Mouse (Mus musculus) left cerebral cortex, postnatal 10 days (tissue): ENCODE data around the gene Cx3cr1. TPM values are rescaled to one million over a fixed set of nuclear protein-coding genes. Genes with fewer than 3 reads are reported as not detected.

ENCODE experiments used
- DNase-seq, 2 experiments: peaks; one replicate each; pipeline ENCODE4 v3.0.0; 2021 to 2022; ENCODE audit warnings: low spot score in 2 of 2, mixed read lengths in 1 of 2; ENCODE audit errors: extremely low spot score in 1 of 2
- intact Hi-C: fragments of 180-260 bp; cut with DNase I; formaldehyde crosslinking; loops from one replicate; pipeline ENCODE4 v1.15.1; 2025
- total RNA-seq, 2 experiments: library from RNA; stranded (reverse); gene quantifications; 2 replicates each; pipeline ENCODE4 v1.2.3; 2021

The Cx3cr1 gene
- total RNA-seq, 2 experiments from 2014 or later: 31.9 to 33.5 TPM

DNA sequence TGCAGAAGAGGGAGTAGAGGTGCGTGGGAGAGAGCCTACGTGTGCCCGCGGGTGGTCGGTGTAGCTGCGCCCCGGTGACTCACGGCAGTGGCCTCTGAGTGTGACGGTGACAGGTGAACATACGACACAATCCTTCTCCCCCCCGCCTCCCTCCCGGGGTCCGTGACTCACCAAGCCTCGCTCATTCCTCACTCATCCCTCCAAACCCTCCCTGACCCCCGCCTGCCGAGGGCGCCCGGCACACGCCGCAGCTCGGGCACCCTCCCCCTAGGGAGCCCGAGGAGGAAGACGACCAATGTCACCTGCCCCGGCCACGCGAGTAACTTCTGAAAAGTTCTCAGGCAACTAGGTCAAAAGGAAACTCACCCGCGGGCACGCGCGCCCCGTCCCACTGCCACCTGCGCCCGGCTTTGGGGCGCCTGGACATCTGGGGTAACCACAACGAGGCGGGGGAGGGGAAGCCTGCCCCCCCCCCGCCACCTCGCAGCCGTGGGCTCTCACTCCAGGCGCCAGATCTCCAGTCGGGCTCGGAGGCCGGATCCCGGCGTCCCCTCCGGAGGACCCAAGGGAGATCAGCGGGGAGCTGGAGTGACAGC, 86.6 kb downstream of the Cx3cr1 start:
- intact Hi-C loops: loop anchor here (2.0 to 5.0 kb wide), 2 partner anchors 28 to 46 kb away; partner anchors contain the start of genes Gorasp1 and Ttc21a
- DNase-seq: peak in 1 of 2 experiments; percentile 64

DNA sequence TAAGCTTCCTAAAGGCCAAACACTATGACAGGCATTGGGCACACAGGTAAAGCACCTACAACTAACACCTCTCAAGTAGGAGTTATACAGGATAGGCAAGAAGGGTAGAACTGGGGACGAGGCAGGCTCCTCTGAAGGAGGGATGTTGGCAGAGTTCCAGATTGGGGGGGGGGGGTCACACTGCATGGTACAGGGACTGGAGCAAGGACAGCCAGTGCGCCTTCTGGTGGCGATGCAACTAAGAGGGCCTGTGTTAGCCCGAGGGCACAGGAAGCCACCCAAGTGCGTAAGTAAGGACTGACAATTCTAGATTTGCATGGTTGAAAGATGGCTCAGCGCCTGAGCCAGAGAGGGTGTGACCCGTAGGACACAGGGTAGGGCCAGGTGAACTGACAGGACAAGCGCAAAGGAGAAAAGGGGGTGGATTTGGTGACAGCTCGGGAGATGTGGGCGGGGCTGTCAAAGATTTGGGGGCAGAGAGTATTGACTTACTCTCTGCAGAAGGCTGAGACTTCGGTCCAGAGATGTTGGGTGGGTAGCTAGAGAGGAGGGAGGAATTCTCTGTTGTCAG, 87.4 kb downstream of the Cx3cr1 start:
- intact Hi-C loops: loop anchor here (2.0 to 5.0 kb wide), 2 partner anchors 28 to 45 kb away; partner anchors contain the start of genes Gorasp1 and Ttc21a
- peak in 1 of 2 experiments; percentile 82 for DNase-seq

DNA sequence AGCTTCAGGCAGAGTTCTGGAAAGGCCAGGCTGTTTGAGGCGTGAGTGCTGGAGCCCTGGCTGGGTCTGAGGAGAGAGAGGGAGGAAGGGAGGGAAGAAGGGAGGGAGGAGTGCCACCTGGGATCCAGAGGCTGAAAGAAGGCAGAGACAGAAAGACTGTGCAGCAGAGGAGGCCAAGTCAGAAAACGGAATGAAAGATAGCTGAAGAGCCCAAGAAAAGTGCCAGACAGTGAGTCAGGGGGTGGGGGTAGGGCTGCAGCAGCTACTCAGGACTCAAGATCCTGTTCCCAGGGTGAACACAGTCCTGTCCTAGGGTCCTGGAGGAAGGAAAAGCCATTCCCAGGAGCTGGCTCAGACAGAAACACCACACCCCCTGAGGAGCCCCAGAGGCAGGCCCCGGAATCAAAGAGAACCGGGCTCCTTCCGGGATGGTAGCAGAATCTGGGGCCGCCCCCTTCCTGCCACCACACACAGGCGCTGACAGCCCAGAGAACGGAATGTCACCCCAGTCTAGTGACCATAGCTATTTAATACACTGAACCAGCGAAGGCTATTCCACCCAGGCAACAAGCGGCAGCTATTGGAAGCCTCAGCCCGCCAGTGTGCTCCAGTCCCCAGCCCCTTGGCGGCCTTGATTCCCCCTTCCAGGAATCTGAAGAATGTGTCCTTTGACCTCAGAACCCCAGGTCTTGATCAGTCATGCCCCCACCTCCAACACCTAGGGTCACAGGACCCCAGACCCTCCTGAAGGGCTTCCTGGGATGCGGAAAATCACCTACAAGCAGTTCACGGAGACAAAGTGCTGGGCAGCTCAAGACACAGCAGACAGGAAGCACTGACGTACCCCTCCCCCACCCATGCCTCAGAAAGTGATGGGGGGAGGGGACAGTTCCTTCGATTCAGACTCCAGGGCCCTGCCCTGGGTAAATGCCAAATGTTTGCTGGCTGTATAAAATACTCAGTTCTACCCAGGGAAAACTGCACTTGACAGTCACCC, 88.2 kb downstream of the Cx3cr1 start:
- intact Hi-C loops: loop anchor here (2.0 to 5.0 kb wide), 2 partner anchors 29 to 44 kb away; partner anchors contain the start of genes Gorasp1 and Ttc21a
- peak in 1 of 2 experiments; percentile 89 for DNase-seq

- DNase-seq: peak in 1 of 2 experiments; percentile 51
- intact Hi-C loops: loop anchor here (5.0 kb wide), 1 partner anchor 43 kb away; the partner anchor contains the start of genes Gorasp1 and Ttc21a
Measured at GRCm38 (mm10) chr9:119980770-119981182, 88.9 kb downstream of the Cx3cr1 start.

DNA sequence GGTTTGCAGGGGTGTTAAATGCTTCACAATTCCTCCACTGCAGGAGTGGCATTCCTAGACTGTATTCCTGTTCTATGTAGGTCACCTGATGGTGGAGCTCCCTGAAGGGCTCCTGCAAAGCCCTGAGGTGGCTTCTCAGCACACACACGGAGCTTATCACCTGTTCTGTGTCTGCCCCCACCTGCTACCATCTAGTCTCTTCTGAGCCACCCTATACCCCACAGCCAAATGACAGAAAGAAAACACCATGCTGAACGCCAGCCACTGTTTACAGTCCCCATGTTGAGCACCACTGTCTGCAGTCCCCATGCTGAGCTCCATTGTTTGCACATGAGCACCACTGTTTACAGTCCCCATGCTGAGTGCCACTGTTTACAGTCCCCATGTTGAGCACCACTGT, 89.9 kb downstream of the Cx3cr1 start:
- no peak for DNase-seq
- intact Hi-C loops: loop anchor here (5.0 kb wide), 1 partner anchor 42 kb away; the partner anchor contains the start of genes Gorasp1 and Ttc21a

GRCm38 (mm10) chr9:119978811-119979441, 90.8 kb downstream of the Cx3cr1 start:
- intact Hi-C loops: no loop called here
- DNase-seq: peak in 1 of 2 experiments; percentile 39

DNA sequence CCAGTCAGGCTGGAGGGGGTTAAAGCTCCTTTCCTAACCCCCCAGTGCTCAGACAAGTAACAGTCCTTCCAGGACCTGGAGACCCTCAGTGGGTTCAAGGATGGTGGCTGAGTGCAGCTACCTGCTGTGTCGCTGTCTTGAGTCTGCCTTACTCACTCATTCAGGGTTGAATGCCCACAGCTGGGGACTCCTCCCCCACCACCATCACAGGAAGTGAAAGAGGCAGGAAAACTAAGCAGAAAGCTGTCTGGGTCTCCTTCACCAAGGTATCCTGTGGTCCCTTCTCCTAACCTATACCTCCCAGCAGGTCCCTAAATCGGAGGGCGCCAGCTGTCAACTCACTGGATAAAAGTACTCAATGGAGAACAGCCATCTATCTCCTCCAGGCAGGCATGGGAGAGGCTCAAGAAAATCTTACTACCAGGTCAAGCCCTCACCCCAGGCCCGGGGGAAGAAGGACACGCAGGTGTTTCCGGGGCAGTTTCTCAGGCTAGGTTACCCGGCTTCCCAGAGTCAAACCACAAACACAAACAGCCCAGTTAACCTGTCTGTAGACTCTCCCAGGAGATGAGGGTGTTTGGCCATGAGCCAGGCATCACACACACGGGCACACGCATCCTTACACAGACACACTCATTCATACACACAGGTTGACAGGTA, 91.4 kb downstream of the Cx3cr1 start:
- DNase-seq: no peak
- intact Hi-C loops: no loop called here

DNA sequence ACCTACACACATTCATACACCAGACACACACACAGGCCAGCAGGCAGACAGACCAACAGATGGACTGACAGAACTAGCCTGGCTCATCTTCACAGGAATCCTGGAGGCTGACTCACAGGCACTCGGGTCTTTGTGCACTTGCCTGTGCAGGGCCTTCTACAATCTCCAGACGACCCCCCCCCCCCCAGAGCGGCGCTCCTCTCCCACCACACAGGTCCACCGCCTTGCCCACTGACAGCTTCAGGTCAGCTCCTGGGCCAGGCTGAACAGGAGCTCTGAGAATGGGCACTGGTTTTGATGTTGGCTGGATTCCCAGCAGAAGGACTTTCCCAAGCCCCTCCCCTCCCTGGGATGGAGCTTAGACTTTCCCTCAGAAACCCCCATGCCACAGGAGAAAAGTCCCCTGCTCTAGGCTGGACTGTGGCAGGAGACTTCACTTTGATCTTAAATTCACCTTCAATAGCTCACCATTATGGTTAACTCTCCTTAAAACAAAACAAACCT, 92.1 kb downstream of the Cx3cr1 start:
- intact Hi-C loops: no loop called here
- no peak for DNase-seq

DNA sequence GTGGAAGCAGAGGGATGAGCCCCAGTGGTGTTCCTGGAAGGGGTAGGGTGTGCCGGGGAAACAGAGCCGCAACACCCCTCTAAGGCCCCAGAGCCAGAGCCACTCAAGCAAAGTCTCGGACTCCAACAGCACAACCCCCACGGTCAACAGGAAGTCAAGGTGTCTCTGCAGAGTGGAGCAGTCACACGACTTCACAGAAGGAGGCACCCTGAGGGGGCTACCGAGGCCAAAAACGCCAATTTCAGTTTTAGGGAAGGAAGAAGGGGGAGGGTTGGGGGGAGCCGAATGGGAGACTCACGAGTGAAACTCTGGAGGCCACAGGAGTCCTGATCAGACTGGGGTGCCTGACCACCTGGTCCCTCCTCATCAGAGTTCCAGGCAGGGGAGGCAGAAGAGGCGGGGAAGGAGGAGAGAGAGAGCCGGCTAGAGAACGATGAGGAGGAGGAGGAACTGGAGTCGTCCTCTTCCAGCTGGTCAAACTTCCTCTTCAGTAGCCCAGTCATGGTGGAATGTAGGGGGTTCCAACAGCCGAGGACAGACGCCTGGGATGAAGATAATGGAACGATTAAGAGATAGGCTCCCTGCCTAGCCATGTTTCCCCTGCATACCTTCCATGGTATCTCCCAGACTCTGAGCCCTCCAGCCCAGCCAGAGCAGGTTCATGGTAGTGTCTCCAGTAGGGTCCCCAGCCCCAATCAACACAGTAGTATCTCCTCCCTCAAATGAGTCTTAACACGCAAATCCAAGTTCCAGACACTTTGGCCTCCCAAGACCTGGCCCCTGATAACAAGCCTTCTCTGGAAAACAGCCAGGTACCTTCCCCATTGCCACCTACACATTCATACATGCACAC, 92.7 kb downstream of the Cx3cr1 start:
- DNase-seq: no peak
- intact Hi-C loops: no loop called here

DNA sequence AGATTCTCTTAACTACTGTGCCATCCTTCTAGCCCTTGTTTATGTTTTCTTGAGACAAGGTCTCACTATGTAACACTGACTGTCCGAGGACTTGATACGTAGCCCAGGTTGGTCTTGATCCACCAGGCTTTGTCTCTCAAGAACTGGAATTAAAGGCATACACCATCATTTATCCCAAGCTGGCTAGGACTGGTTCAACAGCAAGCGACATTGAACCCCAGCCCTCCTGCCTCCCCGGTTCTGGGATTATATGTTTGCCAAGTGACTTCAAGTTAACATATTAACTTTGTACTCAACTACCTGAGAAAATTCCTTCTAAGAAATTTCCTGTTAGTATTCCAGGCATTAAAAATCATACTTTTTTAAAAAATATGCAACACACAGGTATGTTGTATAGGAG, 94.4 kb downstream of the Cx3cr1 start:
- no peak for DNase-seq
- intact Hi-C loops: no loop called here

- DNase-seq: no peak
- intact Hi-C loops: no loop called here
Measured at GRCm38 (mm10) chr9:119974609-119975008, 95.1 kb downstream of the Cx3cr1 start.

DNA sequence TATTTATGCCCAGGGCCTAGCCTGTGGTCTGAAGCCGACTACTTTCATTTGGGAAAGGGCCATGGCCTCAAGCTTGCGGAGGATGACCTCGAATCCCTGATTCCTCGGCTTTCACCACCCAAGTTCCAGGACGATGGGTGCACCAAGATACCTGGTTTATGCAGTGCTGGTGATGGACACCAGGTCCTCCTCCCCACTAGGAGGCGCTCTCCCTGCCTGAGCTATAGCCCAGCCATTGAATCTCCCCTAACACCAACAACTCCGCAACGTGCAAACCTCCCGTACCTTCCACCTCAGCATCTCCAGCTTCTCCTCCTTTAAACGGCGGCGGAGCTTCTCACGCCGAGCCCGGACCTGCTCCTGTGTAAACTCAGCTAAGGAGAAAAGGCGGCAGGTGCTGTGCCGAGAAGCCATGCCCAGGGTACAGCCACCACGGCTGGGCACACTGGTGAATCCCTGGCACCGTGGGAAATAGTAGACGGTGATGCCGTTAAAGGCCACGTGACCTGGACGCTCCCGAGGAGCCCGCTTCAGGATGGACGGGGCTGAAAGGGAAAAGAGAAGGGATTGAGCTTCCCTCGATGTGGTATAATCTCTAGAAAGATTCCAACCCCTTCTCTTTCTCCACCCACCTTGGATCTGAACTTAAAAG, 95.7 kb downstream of the Cx3cr1 start:
- intact Hi-C loops: no loop called here
- no peak for DNase-seq

GRCm38 (mm10) chr9:119973281-119973680, 96.4 kb downstream of the Cx3cr1 start:
- intact Hi-C loops: no loop called here
- DNase-seq: no peak

DNA sequence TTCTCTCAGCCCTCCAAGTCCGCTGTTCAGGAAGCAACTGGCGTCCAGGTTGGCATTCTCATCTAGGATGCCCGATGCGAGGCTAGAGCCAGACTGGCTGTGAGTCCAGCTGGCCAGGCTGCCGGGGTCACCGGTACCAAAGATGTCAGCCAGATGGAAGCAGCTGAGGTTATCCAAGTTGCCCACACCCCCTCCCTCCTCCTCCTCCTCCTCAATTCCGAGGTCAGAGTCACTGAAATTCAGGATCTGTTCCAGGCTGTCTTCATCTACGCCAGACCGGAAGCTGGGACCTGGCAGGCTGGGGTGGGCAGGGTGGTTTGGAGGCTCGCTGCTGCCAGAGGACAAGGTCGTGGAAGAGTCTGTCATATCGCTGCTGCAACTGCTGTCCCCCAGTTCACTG, 97.1 kb downstream of the Cx3cr1 start:
- intact Hi-C loops: no loop called here
- no peak for DNase-seq

DNA sequence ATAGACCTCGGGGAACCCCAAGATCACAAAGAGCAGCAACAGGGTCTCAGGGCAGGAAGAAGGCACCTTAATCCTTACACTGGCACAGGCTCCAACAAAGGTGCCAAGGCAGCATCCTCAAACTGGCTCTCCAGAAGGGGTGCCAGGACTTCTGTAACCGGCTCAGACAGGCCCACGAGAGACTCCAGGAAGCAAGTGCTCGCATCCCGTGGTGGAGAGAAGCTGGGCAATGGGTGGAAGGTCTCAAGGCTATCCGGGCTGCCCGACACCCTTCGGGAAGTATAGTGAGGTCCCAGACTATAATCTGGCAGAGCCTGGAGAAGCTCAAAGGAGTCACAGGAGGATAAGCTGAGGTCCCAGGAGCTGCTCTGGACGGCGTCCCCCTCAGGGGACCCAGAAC, 97.5 kb downstream of the Cx3cr1 start:
- intact Hi-C loops: no loop called here
- no peak for DNase-seq

DNA sequence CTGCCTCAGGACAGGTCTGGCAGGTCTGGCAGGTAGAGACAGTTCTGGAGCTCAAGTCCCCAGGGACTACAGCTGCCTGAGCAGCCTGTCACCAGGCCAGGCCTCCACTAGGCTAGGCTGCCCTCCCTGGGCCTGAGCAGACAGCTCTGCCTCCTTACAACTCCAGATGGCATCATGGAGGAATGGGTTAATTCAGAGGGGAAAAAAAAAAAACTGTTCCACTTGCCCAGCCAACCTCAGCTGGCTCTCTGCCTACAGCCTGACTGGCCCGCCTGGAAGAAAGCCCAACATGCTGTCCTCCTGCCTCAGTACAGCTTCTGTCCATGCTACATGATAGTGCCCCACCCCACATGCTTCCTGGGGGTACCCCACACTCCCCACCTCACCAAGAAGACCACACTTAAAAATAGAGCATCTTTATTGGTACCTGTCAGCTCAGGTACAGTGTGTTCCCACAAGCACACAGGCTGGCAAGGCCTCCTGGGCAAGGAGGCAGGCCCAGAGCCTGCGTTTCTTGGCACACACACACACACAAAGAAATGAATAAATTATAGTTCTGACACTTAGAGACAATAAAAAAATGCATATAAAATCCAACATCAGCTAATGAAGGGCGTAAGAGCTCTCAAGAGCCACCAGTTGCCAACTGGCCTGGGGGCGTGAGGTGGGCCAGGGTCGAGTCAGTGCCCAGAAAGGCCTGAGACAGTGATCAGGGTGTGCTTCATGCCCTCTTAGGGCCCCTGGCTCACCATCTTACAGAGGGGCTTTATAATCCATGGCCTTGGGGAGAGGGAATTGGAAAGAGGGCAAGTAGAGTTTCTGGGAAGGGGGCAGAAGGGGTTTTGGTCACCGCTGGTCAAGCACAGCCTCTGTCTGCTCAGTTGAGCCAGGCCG, 98.7 kb downstream of the Cx3cr1 start:
- intact Hi-C loops: no loop called here
- peak in 1 of 2 experiments; percentile 81 for DNase-seq
